8 mouse cellular contexts compared by ENCODE assay signal in genomic region chr11:34063702-34064485, GRCm38 (mm10). TPM values are rescaled to one million over a fixed set of nuclear protein-coding genes. Genes with fewer than 3 reads are reported as not detected.
DNase-seq lines count a peak whose midpoint lies in the region; ATAC-seq lines count a peak whose summit lies in the region.

No protein-coding gene starts in this region.

- ATAC-seq in lung, embryonic 15.5 days (ENCODE audit: borderline replicate concordance, extremely low read depth, low FRiP score, low TSS enrichment): peak; percentile 31; the same call in 1 of the 2 replicates

- H3K9me3 ChIP-seq in lung, embryonic 15.5 days: no peaks in the 10 kb centered on the region

- no peak for DNase-seq in lung, postnatal 10 days
- peak; percentile 27 for DNase-seq in embryo, embryonic 9.5 days (ENCODE audit: extremely low spot score)
- DNase-seq in lung, postnatal 36 days: peak; percentile 34
- DNase-seq in thymus, postnatal 36 days: peak; percentile 82 to 89
- DNase-seq in neural tube, embryonic 10.5 days (ENCODE audit: extremely low spot score, low spot score): no peak
- DNase-seq in adrenal gland, postnatal 10 days: no peak
- DNase-seq in kidney, postnatal 14 days: no peak

- WGBS in lung, embryonic 15.5 days: 43% methylated on average over 5 of the region's 5 CpGs

- H3K9ac ChIP-seq in lung, embryonic 15.5 days: no peak overlapping the region

- H3K4me2 ChIP-seq in lung, embryonic 15.5 days: no peak overlapping the region

- no peaks in the 10 kb centered on the region for H3K36me3 ChIP-seq in lung, embryonic 15.5 days

- H3K4me1 ChIP-seq in lung, embryonic 15.5 days: no peaks in the 10 kb centered on the region

- no peak overlapping the region for H3K27ac ChIP-seq in lung, embryonic 15.5 days

- no peak overlapping the region for H3K4me3 ChIP-seq in lung, embryonic 15.5 days

- H3K27me3 ChIP-seq in lung, embryonic 15.5 days: no peaks in the 10 kb centered on the region

RNA-seq across cellular contexts. Expression of gene Lcp2, which starts 17.2 kb away (rescaled TPM):
- 2.5 and 5.3 TPM in 2 replicates for polyA plus RNA-seq in lung, embryonic 15.5 days (2015; fragmentation: Nextera tagmentation; extraction: Ambion mirVana)
- 1 to 10 TPM; 5.0 to 5.5 TPM for total RNA-seq in adrenal gland, postnatal 10 days (2021)

RNA-seq across cellular contexts. Expression of gene 4930469K13Rik, which starts 34.5 kb away (rescaled TPM):
- polyA plus RNA-seq in lung, embryonic 15.5 days (2015; fragmentation: Nextera tagmentation; extraction: Ambion mirVana): 0.46 TPM in 1 of 2 replicates, not detected in the other
- total RNA-seq in adrenal gland, postnatal 10 days (2021): not detected

Comparison
In these comparisons a context has a peak if more than half of its experiments do, and no peak if none do; other contexts are left out.
1. DNase-seq: peak in embryo, embryonic 9.5 days (single experiment), lung, postnatal 36 days (single experiment) and thymus, postnatal 36 days (2 of 2); none in lung, postnatal 10 days (single experiment), neural tube, embryonic 10.5 days (single experiment), adrenal gland, postnatal 10 days (single experiment) and kidney, postnatal 14 days (single experiment).